Mouse (Mus musculus): Measurements from ENCODE around the gene Plekhh2. TPM values are rescaled to one million over a fixed set of nuclear protein-coding genes. Genes with fewer than 3 reads are reported as not detected.

Plekhh2 gene
- total and polyA plus RNA-seq, 3 experiments = 0.21 to 1.7 (median 1.1) TPM

DNA sequence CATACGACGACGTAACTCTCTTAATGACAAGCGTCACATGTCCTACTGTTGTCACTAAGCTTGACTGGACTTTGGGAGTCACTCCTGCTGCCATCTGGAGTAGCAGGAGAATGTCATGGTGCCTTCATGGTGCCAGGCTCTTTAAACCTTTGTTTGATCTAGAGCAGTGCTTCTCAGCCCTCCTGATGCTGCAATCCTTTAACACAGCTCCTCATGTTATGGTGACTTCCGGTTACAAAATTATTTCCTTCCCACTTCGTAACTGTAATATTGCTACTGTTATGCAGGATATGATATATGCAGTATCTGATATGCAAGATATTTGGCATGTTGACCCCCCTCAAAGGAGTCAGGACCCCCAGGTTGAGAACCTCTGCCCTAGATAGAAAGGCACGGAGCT lies 107.4 kb downstream of the Plekhh2 start:
- Histone ChIP-seq H3K36me3 (replicated peaks in 1 of 2; ENCODE audit: control insufficient read depth in 1 of 2, insufficient read depth in 1 of 2, low read length in 1 of 2) (peaks cover 3 to 4% of the 10 kb centered on the region in 2 experiments), H3K79me2 (replicated peaks; ENCODE audit: control insufficient read depth, extremely low read depth, insufficient read depth, poor library complexity, severe bottlenecking) (no peaks in the 10 kb centered on the region), H3K4me1 (ENCODE audit: control insufficient read depth in 1 of 2, insufficient read depth in 2 of 2) (peaks cover 10 to 38% of the 10 kb centered on the region in 2 experiments), H3K4me2 (ENCODE audit: insufficient read depth, low read depth, poor library complexity, severe bottlenecking) (no peak overlapping the region), H3K27ac (ENCODE audit: insufficient read depth, low read depth) (no peak overlapping the region), H3K27me3 (replicated peaks) (no peaks in the 10 kb centered on the region), H3K4me3 (replicated peaks in 1 of 3; ENCODE audit: low read depth in 2 of 3, low read length in 2 of 3, poor library complexity in 1 of 3) (no peak overlapping the region), H3K9me3 (replicated peaks; ENCODE audit: low read length) (peaks cover 7% of the 10 kb centered on the region), H3K9ac (ENCODE audit: insufficient read depth, low read depth) (no peak overlapping the region)
- DNase-seq (ENCODE audit: extremely low read depth) = no peak
- dilution Hi-C loops (cut with MboI; ENCODE audit: extremely low pct_ligation_motif_present, extremely low pct_unique_long_range_greater_than_20kb, low sequenced_read_pairs) (no loop called here), in situ Hi-C loops (cut with MboI; ENCODE audit: low pct_ligation_motif_present, low pct_unique_long_range_greater_than_20kb, low sequenced_read_pairs) (no loop called here)
- TF ChIP-seq MAFK (IDR thresholded peaks at IDR 0.05; ENCODE audit: insufficient replicate concordance, low read length) (no peak), SMC3 (IDR thresholded peaks at IDR 0.05; ENCODE audit: low read depth, low read length) (no peak), PAX5 (IDR thresholded peaks at IDR 0.05; ENCODE audit: low read length) (no peak), JUND (conservative IDR thresholded peaks at IDR 0.05; ENCODE audit: low read depth, low read length) (no peak), GABPA (IDR thresholded peaks at IDR 0.05; ENCODE audit: insufficient replicate concordance, low read depth, low read length) (no peak), RAD21 (IDR thresholded peaks at IDR 0.05; ENCODE audit: low read depth, low read length) (no peak), MXI1 (IDR thresholded peaks at IDR 0.05; ENCODE audit: low read depth, low read length) (no peak), ELF1 (IDR thresholded peaks at IDR 0.05; ENCODE audit: low read depth, low read length) (no peak), EP300 (IDR thresholded peaks at IDR 0.05; ENCODE audit: low read length) (no peak), MAX (IDR thresholded peaks at IDR 0.05; ENCODE audit: low read length) (no peak), MEF2A (IDR thresholded peaks at IDR 0.05; ENCODE audit: borderline replicate concordance, low read depth, low read length) (no peak), NRF1 (IDR thresholded peaks at IDR 0.05; ENCODE audit: low read depth, low read length) (no peak), CHD1 (IDR thresholded peaks at IDR 0.05; ENCODE audit: low read depth, low read length) (no peak), USF1 (IDR thresholded peaks at IDR 0.05; ENCODE audit: low read depth, low read length) (no peak), UBTF (IDR thresholded peaks at IDR 0.05; ENCODE audit: low read depth, low read length) (no peak)

DNA sequence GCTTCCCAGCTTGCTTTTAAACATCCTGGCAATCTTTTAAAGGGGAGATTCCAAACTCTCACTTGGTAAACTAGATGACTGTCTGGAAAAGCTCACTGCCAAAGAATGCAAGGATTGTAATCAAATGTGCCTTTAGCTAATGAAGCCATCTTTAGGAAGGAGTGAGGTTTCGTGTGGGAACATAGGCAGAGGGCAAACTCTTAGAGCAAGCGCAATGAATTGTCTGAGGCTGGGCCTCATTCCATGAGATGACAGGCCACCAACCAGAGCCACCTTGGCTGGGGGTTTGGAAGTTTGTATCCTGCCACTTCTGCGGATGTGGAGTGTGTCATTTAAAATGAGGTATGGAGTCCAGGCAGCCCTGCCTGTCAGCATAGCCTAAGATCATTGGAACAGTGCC lies 108.4 kb downstream of the Plekhh2 start:
- no peak for TF ChIP-seq USF2 (conservative IDR thresholded peaks at IDR 0.05; ENCODE audit: low read depth, low read length)
- no peak for TF ChIP-seq MAFK (IDR thresholded peaks at IDR 0.05; ENCODE audit: insufficient replicate concordance, low read length)
- no peak for TF ChIP-seq CHD2 (IDR thresholded peaks at IDR 0.05; ENCODE audit: low read length)
- no peak for TF ChIP-seq NELFE (IDR thresholded peaks at IDR 0.05; ENCODE audit: low read depth, low read length)
- no peak for TF ChIP-seq RCOR1 (conservative IDR thresholded peaks at IDR 0.05; ENCODE audit: low read depth, low read length)
- no peak for TF ChIP-seq ETS1 (conservative IDR thresholded peaks at IDR 0.05; ENCODE audit: low read depth, low read length)
- no peak for TF ChIP-seq MYC (IDR thresholded peaks at IDR 0.05; ENCODE audit: low read depth, low read length)
- no peak for TF ChIP-seq ZC3H11A (IDR thresholded peaks at IDR 0.05; ENCODE audit: low read depth, low read length)
- no peak for TF ChIP-seq SIN3A (IDR thresholded peaks at IDR 0.05; ENCODE audit: low read length)
- no peak for TF ChIP-seq POLR2AphosphoS2 (IDR thresholded peaks at IDR 0.05; ENCODE audit: low read depth, low read length)
- no peak for TF ChIP-seq JUND (conservative IDR thresholded peaks at IDR 0.05; ENCODE audit: low read depth, low read length)
- dilution Hi-C loops (cut with MboI; ENCODE audit: extremely low pct_ligation_motif_present, extremely low pct_unique_long_range_greater_than_20kb, low sequenced_read_pairs) (no loop called here), in situ Hi-C loops (cut with MboI; ENCODE audit: low pct_ligation_motif_present, low pct_unique_long_range_greater_than_20kb, low sequenced_read_pairs) (no loop called here)
- no peaks in the 10 kb centered on the region for H3K79me2 ChIP-seq (replicated peaks; ENCODE audit: control insufficient read depth, extremely low read depth, insufficient read depth, poor library complexity, severe bottlenecking)
- no peak overlapping the region for H3K9ac ChIP-seq (ENCODE audit: insufficient read depth, low read depth)
- H3K9me3 ChIP-seq (replicated peaks; ENCODE audit: low read length) = peaks cover 7% of the 10 kb centered on the region
- peaks cover 7 to 38% of the 10 kb centered on the region in 2 experiments for H3K4me1 ChIP-seq (ENCODE audit: control insufficient read depth in 1 of 2, insufficient read depth in 2 of 2)
- H3K4me2 ChIP-seq (ENCODE audit: insufficient read depth, low read depth, poor library complexity, severe bottlenecking) = no peak overlapping the region
- H3K36me3 ChIP-seq (replicated peaks in 1 of 2; ENCODE audit: control insufficient read depth in 1 of 2, insufficient read depth in 1 of 2, low read length in 1 of 2) = no peaks in the 10 kb centered on the region
- H3K4me3 ChIP-seq (replicated peaks in 1 of 3; ENCODE audit: low read depth in 2 of 3, low read length in 2 of 3, poor library complexity in 1 of 3) = no peak overlapping the region
- DNase-seq (ENCODE audit: extremely low read depth) = no peak
- H3K27ac ChIP-seq (ENCODE audit: insufficient read depth, low read depth) = no peak overlapping the region
- no peaks in the 10 kb centered on the region for H3K27me3 ChIP-seq (replicated peaks)
